Mouse (Mus musculus): Measurements from ENCODE around the gene Naa80.

DNA sequence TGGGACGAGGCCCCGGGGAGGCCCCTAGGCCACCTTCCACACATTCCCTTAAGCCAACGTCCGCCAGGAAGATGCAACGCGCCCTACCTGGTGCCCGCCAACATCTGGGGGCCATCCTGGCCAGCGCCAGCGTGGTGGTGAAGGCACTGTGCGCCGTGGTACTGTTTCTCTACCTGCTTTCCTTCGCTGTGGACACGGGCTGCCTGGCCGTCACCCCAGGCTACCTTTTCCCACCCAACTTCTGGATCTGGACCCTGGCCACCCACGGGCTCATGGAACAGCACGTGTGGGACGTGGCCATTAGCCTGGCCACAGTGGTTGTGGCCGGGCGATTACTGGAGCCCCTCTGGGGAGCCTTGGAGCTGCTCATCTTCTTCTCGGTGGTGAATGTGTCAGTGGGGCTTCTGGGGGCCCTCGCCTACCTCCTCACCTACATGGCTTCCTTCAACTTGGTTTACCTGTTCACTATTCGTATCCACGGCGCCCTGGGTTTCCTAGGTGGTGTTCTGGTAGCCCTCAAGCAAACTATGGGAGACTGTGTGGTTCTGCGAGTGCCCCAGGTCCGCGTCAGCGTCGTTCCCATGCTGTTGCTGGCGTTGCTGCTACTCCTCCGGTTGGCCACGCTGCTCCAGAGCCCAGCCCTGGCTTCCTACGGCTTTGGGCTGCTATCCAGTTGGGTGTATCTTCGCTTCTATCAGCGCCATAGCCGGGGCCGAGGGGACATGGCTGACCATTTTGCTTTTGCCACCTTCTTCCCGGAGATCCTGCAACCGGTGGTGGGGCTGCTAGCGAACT lies 44.1 kb upstream of the Naa80 start:
- TF ChIP-seq GATA1 (IDR thresholded peaks at IDR 0.05; ENCODE audit: borderline replicate concordance, low read length) (no peak), FLI1 (IDR thresholded peaks at IDR 0.05; ENCODE audit: low read length) (no peak)

All from megakaryocyte, embryonic 14.5 days (primary cell).